Mouse (Mus musculus) cerebellum, adult 8-10 months (tissue): ENCODE measurements around the gene Tmem53.
"Not testable (repeated sequence)": the region's sequence is repeated elsewhere in the genome, so short reads cannot be mapped to it uniquely, and the experiment has no call there.

ENCODE experiments used
- DNase-seq: peaks from one replicate; pipeline ENCODE4 v3.0.0; 2022

Tmem53 gene

DNA sequence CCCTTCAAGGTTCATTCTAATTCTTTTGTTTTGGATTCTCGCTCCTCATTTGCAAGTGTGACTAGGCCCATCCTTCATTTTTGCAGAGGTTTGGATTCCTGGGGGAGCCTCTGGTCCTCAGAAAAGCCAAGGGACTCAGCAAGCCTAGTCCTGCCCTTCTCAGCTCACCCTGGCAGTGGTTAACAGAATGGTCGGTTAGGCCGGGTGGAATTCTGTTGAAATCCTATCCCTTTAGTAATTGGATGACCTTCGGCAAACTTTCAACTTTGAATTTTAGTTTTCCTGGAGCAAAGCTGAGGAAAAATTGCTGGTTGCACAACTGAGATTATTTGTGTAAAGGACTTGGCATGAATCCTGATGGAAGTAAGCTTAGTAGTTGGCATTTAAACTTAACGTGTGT is 600 bp downstream of the Tmem53 start:
- DNase-seq: no peak

DNA sequence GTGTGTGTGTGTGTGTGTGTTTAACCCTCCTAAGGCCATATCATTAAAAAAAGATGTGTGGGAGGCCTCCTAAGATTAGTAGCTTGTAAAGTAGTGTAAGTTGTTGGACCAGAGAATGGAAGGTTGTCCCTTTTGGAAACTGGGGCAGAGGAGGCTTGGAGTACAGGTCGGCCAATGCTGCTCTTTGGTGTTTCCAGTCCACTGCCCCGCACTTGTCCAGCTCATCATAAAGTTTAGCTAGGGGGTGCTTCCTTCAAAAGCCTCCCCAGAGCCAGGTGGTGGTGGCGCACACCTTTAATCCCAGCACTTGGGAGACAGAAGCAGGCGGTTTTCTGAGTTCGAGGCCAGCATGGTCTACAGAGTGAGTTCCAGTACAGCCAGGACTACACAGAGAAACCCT is 1.0 kb downstream of the Tmem53 start:
- no peak for DNase-seq

DNA sequence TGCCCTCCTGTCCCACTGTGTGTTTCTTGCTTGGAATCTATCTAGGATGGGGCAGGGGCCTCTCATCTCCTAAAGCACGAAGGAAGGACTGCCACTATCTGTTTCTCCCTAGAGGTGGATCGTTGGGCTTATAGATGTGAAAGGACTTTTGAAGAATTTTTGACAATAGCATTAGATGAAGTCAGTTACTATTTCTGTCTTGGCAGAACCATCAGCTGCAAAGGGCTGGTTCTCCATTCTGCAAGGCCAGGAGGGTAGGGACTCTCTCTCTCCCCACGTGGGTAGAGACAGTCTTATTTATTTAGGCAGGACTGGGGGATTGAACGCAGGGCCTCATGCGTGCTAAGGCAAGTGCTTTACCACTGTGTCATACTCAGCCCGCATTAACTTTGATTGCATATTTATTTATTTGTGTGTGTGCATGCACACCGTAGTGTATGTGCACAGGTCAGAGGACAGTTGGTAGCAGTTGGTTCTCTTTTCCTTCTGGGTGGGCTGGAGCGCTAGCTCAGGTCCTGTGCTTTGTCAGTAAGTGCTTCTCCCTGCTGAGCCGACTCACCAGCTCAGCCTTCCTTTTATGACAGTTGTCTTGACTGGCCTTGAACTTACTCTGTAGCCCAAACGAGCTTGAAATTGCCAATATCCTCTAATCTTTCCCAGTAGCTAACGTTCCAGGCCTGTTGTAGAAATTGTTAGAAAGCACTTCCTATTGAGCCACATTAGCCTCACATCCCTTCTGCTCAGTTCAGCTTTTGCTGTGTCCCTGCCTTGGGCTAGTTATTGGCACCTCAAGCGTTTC is 1.7 kb downstream of the Tmem53 start:
- no peak for DNase-seq

DNA sequence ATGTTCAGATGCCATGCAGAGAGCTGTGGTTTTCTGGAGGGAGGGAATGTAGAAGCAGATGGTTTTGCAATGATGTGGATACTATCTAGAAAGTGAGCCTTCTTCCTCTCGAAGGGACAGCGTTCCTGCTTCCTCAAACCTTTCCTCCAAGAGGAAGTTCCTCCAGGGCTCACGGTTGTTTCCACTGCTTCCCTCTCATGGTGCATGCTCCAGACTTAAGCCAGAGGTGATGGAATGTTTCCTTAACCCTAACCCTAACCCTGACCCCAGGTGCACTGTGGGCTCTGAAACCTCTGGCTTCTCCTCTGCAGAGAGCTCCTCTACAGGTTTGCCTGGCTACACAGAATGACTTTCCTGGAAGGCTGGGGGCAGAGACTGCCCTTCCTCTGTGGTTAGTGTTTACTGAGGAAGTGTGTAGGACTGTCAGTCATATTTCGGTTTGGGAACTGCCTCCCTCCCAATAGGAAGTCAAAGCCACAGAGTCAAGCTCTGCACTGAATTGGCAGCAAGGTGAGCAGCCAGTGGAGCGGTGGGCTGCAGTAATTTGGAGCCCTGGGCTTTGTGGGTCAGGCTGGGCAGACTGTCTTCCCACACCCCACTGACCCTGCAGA is 2.4 kb downstream of the Tmem53 start:
- DNase-seq: no peak

DNA sequence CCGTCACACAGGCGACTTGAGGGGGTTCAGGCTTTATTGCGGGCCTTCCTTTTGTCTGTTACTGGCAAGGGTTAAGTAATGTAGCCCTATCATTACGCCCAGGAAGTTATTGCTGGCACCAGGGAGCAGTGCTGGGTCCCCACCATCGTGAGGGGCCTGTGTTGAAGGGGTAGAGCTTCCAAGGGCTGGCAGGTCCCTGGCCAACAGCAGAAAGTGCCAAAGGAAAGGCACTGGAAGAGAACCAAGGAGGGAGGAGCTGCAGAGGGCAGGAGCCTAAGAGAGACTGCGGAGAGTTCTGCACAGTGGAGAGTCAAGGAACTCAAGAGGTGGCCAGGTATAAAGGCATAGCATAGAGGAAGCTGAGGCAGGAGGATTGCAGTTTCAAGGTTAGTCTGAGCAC is 2.9 kb downstream of the Tmem53 start:
- no peak for DNase-seq

DNA sequence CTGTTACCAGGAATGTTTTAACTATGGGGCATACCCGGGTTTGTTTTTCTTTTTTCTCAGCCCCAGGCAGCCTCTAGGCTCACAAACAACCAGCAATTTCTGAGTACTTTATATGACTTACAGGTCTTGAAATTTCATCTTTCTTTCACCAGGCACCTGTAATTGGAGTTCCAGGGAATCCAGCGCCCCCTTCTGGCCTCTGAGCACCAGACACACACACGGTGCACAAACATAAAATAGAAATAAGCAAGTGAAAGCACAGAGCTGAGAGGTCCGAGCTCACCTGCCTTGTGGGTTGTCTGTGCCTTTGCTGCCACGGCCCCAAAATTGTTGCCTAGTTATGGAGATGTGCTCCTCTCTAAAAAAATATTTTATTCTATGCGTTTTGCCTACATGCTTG is 8.2 kb downstream of the Tmem53 start:
- not testable (repeated sequence) for DNase-seq

DNA sequence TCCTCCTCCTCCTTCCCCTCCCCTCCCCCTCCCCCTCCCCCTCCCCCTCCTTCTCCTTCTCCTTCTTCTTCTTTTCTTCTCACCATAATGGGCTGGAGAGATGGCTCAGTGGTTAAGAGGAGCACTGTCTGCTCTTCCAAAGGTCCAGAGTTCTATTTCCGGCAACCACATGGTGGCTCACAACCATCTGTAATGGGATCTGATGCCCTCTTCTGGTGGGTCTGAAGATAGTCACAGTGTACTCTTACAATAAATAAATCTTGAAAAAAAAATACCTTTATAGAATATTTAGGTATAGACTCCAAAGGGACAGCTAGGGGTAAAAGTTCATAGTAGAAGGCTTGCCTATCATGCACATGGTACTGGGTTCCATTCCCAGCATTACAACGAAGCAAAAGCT is 9.5 kb downstream of the Tmem53 start:
- DNase-seq: no peak

DNA sequence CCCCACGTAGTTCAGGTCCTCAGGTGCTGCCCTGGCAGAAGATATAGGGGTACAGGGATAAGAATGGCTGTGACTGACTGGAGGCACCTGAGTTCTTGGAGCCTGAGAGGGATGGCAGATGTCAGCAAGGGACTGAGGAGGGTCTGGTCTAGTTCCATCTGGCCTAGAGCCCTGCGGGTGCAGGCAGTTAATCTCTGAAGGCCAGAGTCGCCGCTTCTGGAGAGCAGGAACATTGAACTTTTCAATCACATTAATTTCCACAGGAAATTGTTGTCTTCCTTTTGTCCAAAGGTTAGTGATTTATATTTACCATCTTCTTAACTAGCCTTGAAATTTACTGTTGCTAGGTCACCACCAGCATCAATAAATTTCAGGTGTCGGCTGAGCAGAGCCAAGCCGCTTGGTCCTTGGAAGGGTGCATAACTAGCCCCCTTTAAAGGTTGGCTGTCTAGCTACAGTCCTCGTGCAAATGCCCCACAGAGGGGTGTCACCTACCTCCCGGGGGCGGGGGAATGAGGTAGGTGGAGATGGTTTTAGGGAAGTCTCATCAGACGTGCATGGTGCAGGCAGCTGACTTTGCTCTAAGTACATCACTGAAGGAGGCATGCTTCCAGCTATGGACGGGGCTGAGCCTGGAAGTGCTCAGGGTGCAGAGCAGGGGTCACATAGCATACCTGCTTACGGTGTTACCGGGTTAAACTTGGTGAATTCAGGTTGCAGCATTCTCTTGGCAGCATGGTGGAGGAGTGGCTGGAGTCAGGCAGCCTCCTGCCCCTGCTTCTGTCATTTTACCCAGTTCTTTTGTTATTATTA is 10.6 kb downstream of the Tmem53 start:
- no peak for DNase-seq

DNA sequence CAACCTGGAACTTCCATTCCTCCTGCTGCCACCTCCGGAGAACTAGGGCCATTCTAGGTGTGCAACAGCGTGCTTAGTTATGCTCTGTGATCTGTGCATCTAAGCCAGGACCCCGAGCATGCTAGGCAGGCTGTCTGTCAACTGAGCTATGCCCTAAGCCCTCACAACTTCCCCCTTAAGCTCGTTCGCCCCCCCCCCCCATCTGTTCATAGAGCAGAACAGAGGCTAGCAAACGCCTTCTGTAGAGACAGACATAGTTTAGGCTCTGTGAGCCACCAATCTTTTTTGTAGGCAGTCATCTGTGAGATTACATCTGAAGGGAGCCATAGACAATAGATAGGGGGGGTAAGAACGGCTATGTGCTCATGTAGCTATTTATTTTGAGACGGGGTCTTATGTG is 11.2 kb downstream of the Tmem53 start:
- no peak for DNase-seq

DNA sequence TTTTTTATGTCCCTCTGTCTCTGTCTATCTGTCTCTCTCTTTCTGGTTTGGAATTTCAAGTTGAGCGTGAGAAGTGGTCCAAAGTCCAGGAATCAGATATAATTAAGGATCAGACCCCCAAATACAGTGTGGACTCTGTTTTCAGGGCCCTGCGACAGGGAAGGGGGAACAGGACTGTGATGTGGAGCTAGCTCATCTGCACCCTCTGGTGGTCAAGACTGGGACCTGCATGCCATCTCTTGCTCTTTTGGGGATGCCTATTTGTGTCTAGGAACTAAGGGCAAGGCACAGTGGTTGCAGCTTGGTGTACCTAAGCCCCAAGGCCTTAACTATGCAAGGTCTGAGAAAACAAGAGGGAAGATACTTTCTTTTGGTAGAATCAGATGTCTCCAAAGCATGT is 15.5 kb downstream of the Tmem53 start:
- DNase-seq: peak; percentile 68

DNA sequence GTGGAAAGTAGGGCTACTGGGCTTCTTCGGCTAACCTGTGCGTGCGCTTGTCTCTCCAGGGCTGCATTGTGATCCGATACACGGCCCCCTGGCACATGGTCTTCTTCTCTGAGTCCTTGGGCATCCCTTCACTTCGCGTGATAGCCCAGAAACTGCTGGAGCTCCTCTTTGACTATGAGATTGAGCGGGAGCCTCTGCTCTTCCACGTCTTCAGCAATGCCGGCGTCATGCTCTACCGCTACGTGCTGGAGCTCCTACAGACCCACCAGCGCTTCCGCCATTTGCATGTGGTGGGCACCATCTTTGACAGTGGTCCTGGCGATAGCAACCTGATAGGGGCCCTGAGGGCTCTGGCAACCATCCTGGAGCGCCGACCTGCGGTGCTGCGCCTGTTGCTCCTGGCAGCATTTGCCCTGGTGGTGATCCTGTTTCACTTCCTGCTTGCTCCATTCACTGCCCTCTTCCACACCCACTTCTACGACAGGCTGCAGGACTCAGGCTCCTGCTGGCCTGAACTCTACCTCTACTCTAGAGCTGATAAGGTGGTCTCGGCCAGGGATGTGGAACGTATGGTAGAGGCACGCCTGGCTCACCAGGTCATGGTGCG is 16.2 kb downstream of the Tmem53 start:
- DNase-seq: no peak

DNA sequence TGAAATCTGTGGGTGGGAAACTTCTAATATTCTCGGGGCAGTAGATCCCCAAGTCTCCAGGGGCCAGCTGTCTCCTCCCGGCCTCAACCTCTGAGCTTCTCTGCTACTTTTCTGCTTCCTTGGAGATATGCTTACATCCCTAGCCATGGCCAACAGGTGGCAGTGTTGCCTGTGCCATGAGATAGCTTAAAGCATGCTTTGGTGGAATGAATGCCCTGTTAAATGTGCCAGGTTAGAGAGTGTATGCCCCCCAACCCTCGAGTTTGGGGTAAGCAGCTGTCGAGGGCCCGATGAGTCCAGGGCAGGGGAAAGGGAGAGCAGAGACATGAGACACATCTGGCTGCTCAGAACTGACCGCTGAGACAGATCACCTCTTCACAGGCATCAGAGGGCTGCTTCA is 18.5 kb downstream of the Tmem53 start:
- DNase-seq: peak; percentile 55

DNA sequence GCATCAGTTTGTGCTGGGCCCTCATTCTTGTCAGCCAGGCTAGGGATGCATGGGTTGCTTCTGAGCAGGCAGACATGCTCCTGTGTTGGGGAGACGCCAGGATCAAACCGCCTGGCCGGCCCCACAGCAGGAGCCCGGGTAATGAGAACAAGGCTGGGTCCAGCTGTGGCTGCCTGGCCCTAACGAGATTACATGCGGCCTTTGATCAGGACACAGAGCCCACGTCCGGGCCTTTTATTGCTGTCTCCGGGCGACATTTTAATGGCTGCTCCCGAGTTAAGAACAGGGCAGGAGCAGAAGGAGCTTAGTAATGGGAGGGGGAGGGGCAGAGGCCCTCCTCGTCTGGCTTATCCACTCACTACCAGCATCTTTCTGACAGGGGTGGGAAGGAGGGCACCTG is 20.7 kb downstream of the Tmem53 start:
- DNase-seq: no peak

DNA sequence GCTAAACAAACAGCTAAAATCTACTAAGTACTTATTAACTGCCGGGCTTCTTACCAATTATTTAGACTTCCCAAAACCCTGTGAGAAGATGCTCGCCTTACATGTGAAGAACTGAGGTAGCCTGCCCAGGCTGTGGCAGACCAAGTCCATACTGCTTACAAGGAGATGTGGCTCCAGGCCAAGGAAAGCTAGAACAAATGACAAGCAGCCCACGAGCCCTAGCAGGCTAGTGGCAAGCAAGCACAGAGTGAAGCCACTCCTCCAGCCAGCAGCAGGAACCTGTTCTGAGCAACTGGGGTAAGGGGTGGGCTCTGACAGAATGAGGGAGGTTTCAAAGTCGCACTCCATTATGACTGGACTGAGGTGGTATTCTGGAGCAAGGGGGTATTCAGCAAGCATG is 23.0 kb downstream of the Tmem53 start:
- DNase-seq: no peak

DNA sequence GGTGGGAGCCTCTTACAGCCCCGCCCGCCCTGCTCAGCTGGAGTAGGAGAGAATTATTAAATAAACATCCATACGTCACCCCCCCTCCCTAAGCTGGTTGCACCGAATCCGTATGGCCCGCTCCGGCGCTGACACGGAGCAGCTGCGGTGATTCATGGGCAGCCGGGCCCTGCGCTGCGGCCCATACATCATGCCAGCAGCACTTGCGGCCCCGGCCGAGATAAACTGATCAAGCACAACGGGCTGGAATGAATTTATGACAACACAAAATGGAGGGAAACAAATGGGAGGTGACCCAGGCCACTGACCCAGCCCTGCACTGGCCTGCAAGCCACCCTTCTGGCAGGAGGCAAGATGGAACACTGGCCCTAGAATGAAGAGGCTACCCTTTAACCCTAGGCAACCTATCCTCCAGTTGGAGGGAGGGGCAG is 24.5 kb downstream of the Tmem53 start:
- DNase-seq: no peak

DNA sequence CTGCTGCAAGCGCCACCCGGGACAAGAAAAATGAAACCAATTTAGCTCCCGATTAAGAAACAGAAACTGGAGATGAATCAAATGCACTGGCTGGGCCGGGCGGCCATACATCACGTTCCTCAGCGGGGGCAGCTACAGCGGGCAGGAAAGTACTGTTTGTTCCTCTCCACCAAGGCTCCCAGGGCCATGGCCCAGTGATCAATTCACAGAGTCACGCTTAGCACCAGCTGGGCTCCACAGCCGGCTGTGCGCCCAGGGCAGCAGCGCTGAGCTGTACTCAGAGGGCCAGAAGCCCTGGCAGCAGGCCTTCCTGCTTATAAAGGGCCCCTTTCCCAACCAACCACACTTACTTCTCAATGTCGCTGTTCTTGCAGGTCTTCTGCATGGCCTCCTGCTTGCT is 25.3 kb downstream of the Tmem53 start:
- DNase-seq: no peak

DNA sequence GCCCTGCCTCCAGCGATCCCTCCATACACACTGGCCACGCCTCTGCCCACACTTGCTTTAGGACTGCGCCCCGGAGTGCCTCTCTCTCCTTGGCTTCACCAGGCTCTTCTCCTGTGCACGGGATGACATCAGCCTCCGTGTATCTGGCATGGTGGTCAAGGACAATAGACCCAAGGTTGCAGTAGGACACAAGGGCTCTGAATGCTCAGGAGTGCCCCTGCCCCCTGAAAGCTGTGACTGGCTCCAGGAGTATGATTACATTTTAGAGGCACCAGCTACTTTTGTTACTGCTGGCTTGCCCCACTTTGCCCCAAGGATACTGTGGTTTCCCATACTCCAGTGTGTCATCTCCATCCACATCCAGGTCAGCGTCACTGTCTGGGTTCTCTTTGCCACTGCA is 25.9 kb downstream of the Tmem53 start:
- DNase-seq: no peak

DNA sequence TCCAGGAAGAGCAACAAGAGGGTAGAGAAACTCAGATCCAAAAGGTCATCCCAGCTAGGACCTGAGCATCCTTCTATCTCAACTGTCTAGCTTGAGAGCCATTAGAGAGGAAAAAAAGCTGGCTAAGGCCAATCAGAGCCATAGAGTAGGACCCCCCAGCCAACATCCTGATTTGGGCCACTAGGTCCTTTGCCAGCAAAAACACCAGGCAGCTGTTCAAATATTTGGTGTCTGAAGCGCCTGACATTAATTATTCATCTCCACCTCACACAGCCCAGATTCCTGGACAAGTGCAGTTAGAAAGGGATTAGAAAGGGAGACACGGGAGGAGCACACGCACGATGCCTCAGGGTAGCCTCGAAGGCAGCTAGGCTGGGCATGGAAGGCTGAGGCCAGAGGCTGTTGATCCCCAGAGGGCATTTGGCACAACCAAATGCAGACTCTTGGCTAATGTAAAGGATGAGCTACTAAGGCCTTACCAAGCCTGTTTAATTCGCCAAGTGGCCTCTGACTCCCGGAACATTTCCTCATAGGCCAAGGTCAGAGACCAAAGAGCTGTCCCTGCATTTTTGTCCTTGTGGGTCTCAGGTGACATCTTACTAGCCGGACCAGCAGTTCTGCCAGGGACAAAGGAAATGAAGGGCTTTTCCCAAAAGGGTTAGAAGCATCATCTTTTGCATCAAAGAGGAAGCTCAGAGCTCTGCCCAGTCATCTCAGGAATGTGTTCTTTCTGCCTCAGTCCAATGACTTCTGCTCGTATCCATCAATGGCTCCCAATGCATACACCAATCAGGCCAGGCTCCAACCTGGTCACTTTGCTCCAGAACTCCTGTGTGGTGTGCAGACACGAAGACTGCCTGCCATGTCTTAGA is 26.9 kb downstream of the Tmem53 start:
- DNase-seq: no peak

DNA sequence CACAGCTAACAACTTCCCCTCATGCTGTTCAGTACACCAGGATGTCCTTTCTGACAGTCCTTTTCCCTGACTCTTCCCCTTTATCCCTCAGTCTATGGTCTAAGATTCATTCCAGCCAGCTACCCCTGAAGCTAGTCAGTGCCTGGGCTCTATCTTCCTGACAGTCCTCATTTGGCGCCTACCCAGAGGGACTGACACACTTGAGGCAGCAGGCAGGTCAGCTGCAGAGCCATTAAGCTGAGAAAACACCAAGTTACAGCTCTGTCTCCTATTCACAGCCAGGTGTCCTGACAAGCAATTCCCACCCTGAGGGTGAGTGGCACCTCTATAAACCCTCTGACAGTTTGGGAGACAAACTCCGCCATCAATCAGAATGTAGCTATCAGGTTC is 27.5 kb downstream of the Tmem53 start:
- DNase-seq: no peak

DNA sequence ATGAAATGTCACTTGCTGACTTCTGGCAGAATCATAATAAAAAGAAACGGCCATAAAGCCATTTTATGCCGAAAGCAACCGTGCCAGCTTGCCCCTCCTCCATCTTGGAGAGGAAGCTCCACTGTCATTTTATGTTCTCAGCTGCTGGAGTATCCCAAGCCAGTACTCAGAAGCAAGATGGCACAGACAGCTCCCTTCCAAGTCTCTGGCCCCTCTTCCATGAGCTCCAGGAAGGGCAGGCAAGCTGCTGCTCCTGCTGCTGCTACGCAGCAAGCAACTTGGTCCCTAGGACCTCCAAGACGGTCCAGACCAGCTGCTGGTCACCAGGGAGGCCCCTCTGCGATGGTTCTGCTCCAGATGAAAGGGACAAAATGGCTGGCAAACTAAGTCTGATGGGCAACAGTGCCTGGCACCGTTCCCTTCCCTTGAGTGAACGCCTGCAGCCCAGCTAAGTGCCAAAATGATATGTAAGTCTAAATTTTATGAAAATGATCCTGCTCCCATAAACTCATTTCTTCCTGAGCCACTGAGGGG is 28.7 kb downstream of the Tmem53 start:
- DNase-seq: no peak

DNA sequence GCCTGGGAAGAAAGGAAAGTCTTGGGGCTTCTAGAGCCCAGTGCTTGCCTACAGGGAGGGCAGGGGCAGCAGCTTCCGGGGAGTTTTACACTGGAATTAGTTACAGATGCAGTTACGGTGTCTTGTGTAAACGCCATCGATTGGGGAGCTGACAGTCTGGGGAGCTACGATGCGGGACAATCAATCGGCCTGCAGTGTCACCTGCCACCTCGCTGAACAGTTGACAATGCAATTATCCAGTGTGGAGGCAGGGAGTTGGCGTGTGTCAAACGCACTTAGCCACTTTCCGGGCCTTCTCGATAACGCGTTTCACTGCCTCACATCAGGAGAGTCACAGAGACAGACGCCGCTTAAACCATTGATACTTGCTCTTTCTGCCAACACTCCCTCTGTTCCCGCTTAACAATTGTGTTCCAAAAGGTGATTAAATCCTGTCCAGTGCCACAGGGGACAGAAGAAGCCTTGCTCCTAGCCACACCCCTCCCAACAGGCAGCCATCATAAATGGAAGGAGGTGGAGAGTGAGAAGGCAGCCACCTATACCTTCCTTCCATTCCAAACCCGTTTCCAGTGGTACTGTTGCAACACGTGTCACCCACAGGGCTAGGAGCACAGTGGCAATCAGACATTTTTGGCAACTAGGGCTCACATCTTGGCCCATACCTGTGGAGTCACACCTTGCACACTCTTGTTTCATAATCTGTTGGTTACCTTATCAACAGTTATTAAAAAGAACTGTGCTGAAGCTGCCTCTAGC is 29.5 kb downstream of the Tmem53 start:
- no peak for DNase-seq
